Mouse (Mus musculus): Measurements from ENCODE around the gene Mgp.

Mgp gene

GRCm38 (mm10) chr6:136875670-136876069 is at the start of gene Mgp:
Gene Mgp (minus strand): TSS chr6:136875823.
- peak; percentile 70 for DNase-seq (ENCODE audit: low spot score)

- DNase-seq (ENCODE audit: low spot score) = no peak
Observed at GRCm38 (mm10) chr6:136925049-136925448, 49.4 kb upstream of the Mgp start.

- no peak for DNase-seq (ENCODE audit: low spot score)
Observed at GRCm38 (mm10) chr6:136923532-136923931, 47.9 kb upstream of the Mgp start, which contains the start of gene Pde6h. Gene Pde6h (plus strand): TSS chr6:136923832.

GRCm38 (mm10) chr6:136922871-136923270 is 47.2 kb upstream of the Mgp start:
- DNase-seq (ENCODE audit: low spot score) = no peak

- no peak for DNase-seq (ENCODE audit: low spot score)
Observed at GRCm38 (mm10) chr6:136922080-136922479, 46.5 kb upstream of the Mgp start, which contains the start of gene Erp27. Gene Erp27 (minus strand): TSS chr6:136922180.

- DNase-seq (ENCODE audit: low spot score) = no peak
Observed at GRCm38 (mm10) chr6:136921601-136922000, 46.0 kb upstream of the Mgp start.

- DNase-seq (ENCODE audit: low spot score) = peak; percentile 88
Observed at GRCm38 (mm10) chr6:136920320-136921257, 45.0 kb upstream of the Mgp start.

- DNase-seq (ENCODE audit: low spot score) = no peak
Observed at GRCm38 (mm10) chr6:136917885-136918284, 42.3 kb upstream of the Mgp start.

GRCm38 (mm10) chr6:136915721-136916395 is 40.2 kb upstream of the Mgp start:
- no peak for DNase-seq (ENCODE audit: low spot score)

- no peak for DNase-seq (ENCODE audit: low spot score)
Observed at GRCm38 (mm10) chr6:136914234-136914633, 38.6 kb upstream of the Mgp start.

GRCm38 (mm10) chr6:136913384-136914126 is 37.9 kb upstream of the Mgp start:
- peak; percentile 67 for DNase-seq (ENCODE audit: low spot score)

- no peak for DNase-seq (ENCODE audit: low spot score)
Observed at GRCm38 (mm10) chr6:136912751-136913265, 37.2 kb upstream of the Mgp start.

- DNase-seq (ENCODE audit: low spot score) = no peak
Observed at GRCm38 (mm10) chr6:136910247-136910890, 34.7 kb upstream of the Mgp start.

- no peak for DNase-seq (ENCODE audit: low spot score)
Observed at GRCm38 (mm10) chr6:136906937-136907293, 31.3 kb upstream of the Mgp start.

- no peak for DNase-seq (ENCODE audit: low spot score)
Observed at GRCm38 (mm10) chr6:136906283-136906936, 30.8 kb upstream of the Mgp start.

- DNase-seq (ENCODE audit: low spot score) = no peak
Observed at GRCm38 (mm10) chr6:136903885-136904470, 28.4 kb upstream of the Mgp start.

- no peak for DNase-seq (ENCODE audit: low spot score)
Observed at GRCm38 (mm10) chr6:136902527-136902926, 26.9 kb upstream of the Mgp start.

GRCm38 (mm10) chr6:136901010-136901409 is 25.4 kb upstream of the Mgp start:
- DNase-seq (ENCODE audit: low spot score) = no peak

GRCm38 (mm10) chr6:136900369-136901009 is 24.9 kb upstream of the Mgp start:
- DNase-seq (ENCODE audit: low spot score) = no peak

GRCm38 (mm10) chr6:136898954-136899353 is 23.3 kb upstream of the Mgp start:
- DNase-seq (ENCODE audit: low spot score) = no peak
